9 mouse cellular contexts compared by ENCODE assay signal in genomic region chr1:193575986-193576713, GRCm38 (mm10).
A peak's percentile ranks its signal among the peaks of the same experiment; 100 is the strongest.
DNase-seq lines count a peak whose midpoint lies in the region; ATAC-seq and TF ChIP-seq lines count a peak whose summit lies in the region.
"Had no signal": no experiment of that assay in that cellular context is flagged by ENCODE, and none has a peak within 500 bp of the region (broad histone marks: within the 10 kb centered on the region; RNA-seq: fewer than 3 reads in every experiment).

No protein-coding gene starts in this region.

- peak; percentile 21 to 47 for DNase-seq in CD8-positive naive resting alpha-beta T cell, adult 2 months (ENCODE audit: low read depth in 2 of 2, low spot score in 2 of 2)
- DNase-seq in naive thymus-derived CD4-positive, alpha-beta T cell, adult 2 months (ENCODE audit: low read depth), result peak; percentile 53
- DNase-seq in testis, postnatal 10 days (ENCODE audit: low spot score), result peak; percentile 78

- TF ChIP-seq CTCF in bone marrow macrophage, adult 2 months (IDR thresholded peaks at IDR 0.05; ENCODE audit: low read depth, low read length), result peak; percentile 66
- TF ChIP-seq CTCF in embryonic fibroblast, embryonic 13.5 days (IDR thresholded peaks at IDR 0.05; ENCODE audit: borderline replicate concordance, insufficient read depth, low read length), result peak; percentile 68

- no peak overlapping the region for H3K27ac ChIP-seq in bone marrow macrophage, adult 2 months (ENCODE audit: insufficient read depth, low read depth, low read length)
- no peak overlapping the region for H3K27ac ChIP-seq in embryonic fibroblast, embryonic 13.5 days (ENCODE audit: insufficient read depth, low read length)
- no peak overlapping the region for H3K27ac ChIP-seq in heart, embryonic 11.5 days (ENCODE audit: low read depth, low read length)
- no peak overlapping the region for H3K27ac ChIP-seq in kidney, embryonic 16.5 days (ENCODE audit: low read length)
- H3K27ac ChIP-seq in limb, embryonic 15.5 days, result no peak overlapping the region
- H3K27ac ChIP-seq: macrophage had no signal

- H3K9ac ChIP-seq in heart, embryonic 11.5 days (ENCODE audit: low read depth, low read length), result no peak overlapping the region
- H3K9ac ChIP-seq in kidney, embryonic 16.5 days (replicated peaks; ENCODE audit: low read length), result no peak overlapping the region
- H3K9ac ChIP-seq in limb, embryonic 15.5 days, result no peak overlapping the region

- 0 out of 2 replicates have a peak, but pooled peaks have one; percentile 42 for ATAC-seq in heart, embryonic 11.5 days (replicated peaks; ENCODE audit: insufficient number of reproducible peaks, low FRiP score, low TSS enrichment)
- peak; percentile 92 for ATAC-seq in kidney, embryonic 16.5 days (ENCODE audit: low FRiP score, low TSS enrichment)
- peak; percentile 69; the same call in 1 of the 2 replicates for ATAC-seq in limb, embryonic 15.5 days (ENCODE audit: insufficient number of reproducible peaks, low FRiP score, low TSS enrichment, low read depth)

- no peak overlapping the region; the same call in 1 of the 2 replicates for H3K4me2 ChIP-seq in heart, embryonic 11.5 days
- H3K4me2 ChIP-seq in kidney, embryonic 16.5 days (replicated peaks; ENCODE audit: low read depth, low read length), result no peak overlapping the region
- no peak overlapping the region for H3K4me2 ChIP-seq in limb, embryonic 15.5 days

- H3K27me3 ChIP-seq in heart, embryonic 11.5 days (ENCODE audit: control insufficient read depth, insufficient read depth, low read length), result no peaks in the 10 kb centered on the region
- no peaks in the 10 kb centered on the region for H3K27me3 ChIP-seq in kidney, embryonic 16.5 days (ENCODE audit: insufficient read depth, low read length)
- H3K27me3 ChIP-seq in limb, embryonic 15.5 days, result no peaks in the 10 kb centered on the region

- H3K36me3 ChIP-seq in heart, embryonic 11.5 days (ENCODE audit: control insufficient read depth, insufficient read depth, low read length), result no peaks in the 10 kb centered on the region
- H3K36me3 ChIP-seq in kidney, embryonic 16.5 days (ENCODE audit: insufficient read depth, low read length), result no peaks in the 10 kb centered on the region
- H3K36me3 ChIP-seq in limb, embryonic 15.5 days, result no peaks in the 10 kb centered on the region

- no peak overlapping the region for H3K4me3 ChIP-seq in bone marrow macrophage, adult 2 months (ENCODE audit: insufficient read depth, low read length)
- H3K4me3 ChIP-seq in embryonic fibroblast, embryonic 13.5 days (ENCODE audit: insufficient read depth, low read length), result no peak overlapping the region
- H3K4me3 ChIP-seq in heart, embryonic 11.5 days (ENCODE audit: low read depth, low read length), result no peak overlapping the region
- no peak overlapping the region for H3K4me3 ChIP-seq in kidney, embryonic 16.5 days (ENCODE audit: low read length)
- H3K4me3 ChIP-seq in limb, embryonic 15.5 days, result no peak overlapping the region

- H3K9me3 ChIP-seq in heart, embryonic 11.5 days (replicated peaks; ENCODE audit: control insufficient read depth, low read length), result no peaks in the 10 kb centered on the region
- H3K9me3 ChIP-seq in kidney, embryonic 16.5 days (ENCODE audit: low read length), result no peaks in the 10 kb centered on the region
- no peaks in the 10 kb centered on the region for H3K9me3 ChIP-seq in limb, embryonic 15.5 days

- 5% methylated on average over 12 of the region's 12 CpGs for WGBS in heart, embryonic 11.5 days (ENCODE audit: insufficient replicate concordance)
- WGBS in kidney, embryonic 16.5 days, result 6% methylated on average over 12 of the region's 12 CpGs
- 9% methylated on average over 12 of the region's 12 CpGs for WGBS in limb, embryonic 15.5 days

- H3K4me1 ChIP-seq in bone marrow macrophage, adult 2 months (ENCODE audit: control insufficient read depth, insufficient read depth, low read length), result no peaks in the 10 kb centered on the region
- peaks cover 2% of the 10 kb centered on the region; the same call in 1 of the 2 replicates for H3K4me1 ChIP-seq in embryonic fibroblast, embryonic 13.5 days (ENCODE audit: control insufficient read depth, insufficient read depth, low read length)
- H3K4me1 ChIP-seq in heart, embryonic 11.5 days (ENCODE audit: control insufficient read depth, insufficient read depth, low read length), result peaks cover 5% of the 10 kb centered on the region; the same call in 1 of the 2 replicates
- H3K4me1 ChIP-seq in kidney, embryonic 16.5 days (ENCODE audit: insufficient read depth, low read length), result 0 out of 2 replicates have a peak, but pooled peaks cover 4% of the 10 kb centered on the region
- 0 out of 2 replicates have a peak, but pooled peaks cover 4% of the 10 kb centered on the region for H3K4me1 ChIP-seq in limb, embryonic 15.5 days

- no peak for TF ChIP-seq POLR2A in bone marrow macrophage, adult 2 months (IDR thresholded peaks at IDR 0.05; ENCODE audit: borderline replicate concordance, low read depth, low read length)
- no peak for TF ChIP-seq POLR2A in embryonic fibroblast, embryonic 13.5 days (IDR thresholded peaks at IDR 0.05; ENCODE audit: low read depth, low read length)

Comparison
In these comparisons a context has a peak if more than half of its experiments do, and no peak if none do; other contexts are left out.
1. ATAC-seq: peak in every context shown above with its lines; median percentile 92 in kidney, embryonic 16.5 days; 69 in limb, embryonic 15.5 days; 42 in heart, embryonic 11.5 days.